Mouse (Mus musculus) intestine, embryonic 16.5 days (tissue): Measurements from ENCODE around the gene Pyurf. TPM values are rescaled to one million over a fixed set of nuclear protein-coding genes. Genes with fewer than 3 reads are reported as not detected.

Experiments used
- ATAC-seq: fragments of 200-750 bp; cut with Nextera tagmentation; 2 replicates; pipeline ENCODE4 v1.8.0; 2017; ENCODE audit warnings: moderate TSS enrichment, moderate library complexity
- H3K27ac ChIP-seq: fragments of 300-500 bp; sonication (generic); 2 replicates; pipeline ENCODE4 v1.5.1; 2014; ENCODE audit warnings: mild to moderate bottlenecking, low read length
- H3K27me3 ChIP-seq: fragments of 300-500 bp; sonication (generic); replicated peaks from 2 replicates; pipeline ENCODE4 v1.6.1; 2014; ENCODE audit warnings: low read length, control low read depth, mixed read lengths; ENCODE audit not compliant: control insufficient read depth, insufficient read depth
- H3K36me3 ChIP-seq: fragments of 300-500 bp; sonication (generic); 2 replicates; pipeline ENCODE4 v1.6.1; 2014; ENCODE audit warnings: low read length, control low read depth; ENCODE audit not compliant: control insufficient read depth, insufficient read depth
- H3K4me1 ChIP-seq: fragments of 300-500 bp; sonication (generic); 2 replicates; pipeline ENCODE4 v1.6.1; 2014; ENCODE audit warnings: low read length, control low read depth, mixed read lengths; ENCODE audit not compliant: control insufficient read depth, insufficient read depth
- H3K4me2 ChIP-seq: fragments of 300-500 bp; sonication (generic); 2 replicates; pipeline ENCODE4 v1.6.1; 2014; ENCODE audit warnings: low read depth, low read length, control low read depth
- H3K4me3 ChIP-seq: fragments of 300-500 bp; sonication (generic); 2 replicates; pipeline ENCODE4 v1.5.1; 2014; ENCODE audit warnings: mild to moderate bottlenecking, low read length
- H3K9ac ChIP-seq: fragments of 300-500 bp; sonication (generic); 2 replicates; pipeline ENCODE4 v1.6.1; 2014; ENCODE audit warnings: low read depth, low read length
- H3K9me3 ChIP-seq: fragments of 300-500 bp; sonication (generic); 2 replicates; pipeline ENCODE4 v1.6.1; 2016; ENCODE audit warnings: low read length, control low read depth; ENCODE audit not compliant: control insufficient read depth
- WGBS: fragments of 180-500 bp; shearing (Covaris S2); extraction: QIAGEN DNeasy Blood & Tissue Kit; methylation state at CpG from one replicate; pipeline ENCODE4 v1.1.7; 2014; 5-methylcytosine and 5-hydroxymethylcytosine counted together
- polyA plus RNA-seq: library from polyadenylated mRNA; unstranded; fragments of >200 nt; fragmentation: Nextera tagmentation; extraction: Ambion mirVana; gene quantifications from 2 replicates; pipeline ENCODE4 v1.2.1, GENCODE M21; 2015

Pyurf gene
- polyA plus RNA-seq: 20.4 and 21.4 TPM in 2 replicates

- peak within 1 kb of the TSS; percentile 84 for H3K4me3 ChIP-seq
- H3K9ac ChIP-seq: peak within 1 kb of the TSS; percentile 93
- peaks cover 6% of the 10 kb centered on the region; the same call in 1 of the 2 replicates for H3K36me3 ChIP-seq
- peak; percentile 99 for ATAC-seq
- peak within 1 kb of the TSS; percentile 99 for H3K27ac ChIP-seq
- H3K4me2 ChIP-seq: peak within 1 kb of the TSS; percentile 83
- WGBS: under 1% methylated on average over 52 of the region's 52 CpGs
- no peaks in the 10 kb centered on the region for H3K27me3 ChIP-seq
- no peaks in the 10 kb centered on the region for H3K9me3 ChIP-seq
- H3K4me1 ChIP-seq: peaks cover 4% of the 10 kb centered on the region
Observed at GRCm38 (mm10) chr6:57691467-57692261, at the start of gene Pyurf. Gene Pyurf (minus strand): TSS chr6:57692078.

- Histone ChIP-seq H3K4me3 (no peak overlapping the region), H3K27me3 (no peaks in the 10 kb centered on the region), H3K4me1 (no peaks in the 10 kb centered on the region), H3K27ac (no peak overlapping the region), H3K36me3 (0 out of 2 replicates have a peak, but pooled peaks cover under 1% of the 10 kb centered on the region), H3K9ac (no peak overlapping the region), H3K4me2 (no peak overlapping the region), H3K9me3 (no peaks in the 10 kb centered on the region)
- ATAC-seq: no peak
- 100% methylated on average over 1 of the region's 1 CpGs for WGBS
Observed at GRCm38 (mm10) chr6:57721347-57721746, 29.5 kb upstream of the Pyurf start.

- H3K36me3 ChIP-seq: 0 out of 2 replicates have a peak, but pooled peaks cover 5% of the 10 kb centered on the region
- no peak overlapping the region for H3K9ac ChIP-seq
- H3K27ac ChIP-seq: no peak overlapping the region
- no peak overlapping the region for H3K4me2 ChIP-seq
- no peak overlapping the region for H3K4me3 ChIP-seq
- 13% methylated on average over 1 of the region's 1 CpGs for WGBS
- no peaks in the 10 kb centered on the region for H3K27me3 ChIP-seq
- no peak for ATAC-seq
- H3K9me3 ChIP-seq: no peaks in the 10 kb centered on the region
- no peaks in the 10 kb centered on the region for H3K4me1 ChIP-seq
Observed at GRCm38 (mm10) chr6:57711726-57712125, 19.8 kb upstream of the Pyurf start.

GRCm38 (mm10) chr6:57706721-57707120 is 14.8 kb upstream of the Pyurf start:
- ATAC-seq: no peak
- Histone ChIP-seq H3K27me3 (no peaks in the 10 kb centered on the region), H3K4me2 (no peak overlapping the region), H3K4me1 (no peaks in the 10 kb centered on the region), H3K27ac (no peak overlapping the region), H3K4me3 (no peak overlapping the region), H3K36me3 (no peaks in the 10 kb centered on the region), H3K9me3 (no peaks in the 10 kb centered on the region), H3K9ac (no peak overlapping the region)
- WGBS: 88% methylated on average over 1 of the region's 1 CpGs

- peak overlapping the region; percentile 80 for H3K4me2 ChIP-seq
- peak; percentile 13 for ATAC-seq
Observed at GRCm38 (mm10) chr6:57703703-57704102, 11.8 kb upstream of the Pyurf start.

GRCm38 (mm10) chr6:57702743-57703499 is 11.0 kb upstream of the Pyurf start:
- Histone ChIP-seq H3K9ac (peak overlapping the region; percentile 91), H3K4me3 (peak overlapping the region; percentile 88), H3K9me3 (no peaks in the 10 kb centered on the region), H3K27me3 (no peaks in the 10 kb centered on the region), H3K36me3 (no peaks in the 10 kb centered on the region), H3K4me2 (peak overlapping the region; percentile 80), H3K27ac (peak overlapping the region; percentile 97), H3K4me1 (no peaks in the 10 kb centered on the region)
- under 1% methylated on average over 59 of the region's 59 CpGs for WGBS
- peak; percentile 100 for ATAC-seq

More at GRCm38 (mm10) chr6:57703703-57704102, 11.8 kb upstream of the Pyurf start:
- no peaks in the 10 kb centered on the region for H3K4me1 ChIP-seq
- 0 out of 2 replicates have a peak overlapping the region, but pooled peaks have one; percentile 97 for H3K27ac ChIP-seq
- no peaks in the 10 kb centered on the region for H3K36me3 ChIP-seq
- H3K4me3 ChIP-seq: peak overlapping the region; percentile 88
- 19% methylated on average over 2 of the region's 2 CpGs for WGBS
- peak overlapping the region; percentile 91 for H3K9ac ChIP-seq
- H3K27me3 ChIP-seq: no peaks in the 10 kb centered on the region
- no peaks in the 10 kb centered on the region for H3K9me3 ChIP-seq

GRCm38 (mm10) chr6:57702376-57702742 is 10.5 kb upstream of the Pyurf start, which contains the start of gene Lancl2:
Gene Lancl2 (plus strand): TSS chr6:57702540.
- H3K4me3 ChIP-seq: peak within 1 kb of the TSS; percentile 88
- 0% methylated on average over 10 of the region's 10 CpGs for WGBS
- ATAC-seq: peak; percentile 29
- H3K9me3 ChIP-seq: no peaks in the 10 kb centered on the region
- H3K4me2 ChIP-seq: peak within 1 kb of the TSS; percentile 80
- H3K9ac ChIP-seq: peak within 1 kb of the TSS; percentile 91
- no peaks in the 10 kb centered on the region for H3K4me1 ChIP-seq
- H3K27ac ChIP-seq: peak within 1 kb of the TSS; percentile 97
- H3K27me3 ChIP-seq: no peaks in the 10 kb centered on the region
- no peaks in the 10 kb centered on the region for H3K36me3 ChIP-seq

GRCm38 (mm10) chr6:57701686-57702085 is 9.8 kb upstream of the Pyurf start:
- Histone ChIP-seq H3K36me3 (no peaks in the 10 kb centered on the region), H3K9ac (no peak overlapping the region), H3K4me3 (no peak overlapping the region), H3K9me3 (no peaks in the 10 kb centered on the region), H3K4me1 (no peaks in the 10 kb centered on the region), H3K4me2 (no peak overlapping the region), H3K27ac (no peak overlapping the region), H3K27me3 (no peaks in the 10 kb centered on the region)
- WGBS: 71% methylated on average over 4 of the region's 4 CpGs
- no peak for ATAC-seq

GRCm38 (mm10) chr6:57693116-57693515 is 1.2 kb upstream of the Pyurf start:
- no peak for ATAC-seq
- no peak overlapping the region for H3K9ac ChIP-seq
- no peaks in the 10 kb centered on the region for H3K9me3 ChIP-seq

More at GRCm38 (mm10) chr6:57693116-57693515, 1.2 kb upstream of the Pyurf start:
- Histone ChIP-seq H3K4me1 (peaks cover 4% of the 10 kb centered on the region), H3K27me3 (no peaks in the 10 kb centered on the region), H3K4me2 (no peak overlapping the region), H3K4me3 (no peak overlapping the region), H3K36me3 (peaks cover 3% of the 10 kb centered on the region; the same call in 1 of the 2 replicates), H3K27ac (no peak overlapping the region)
- 75% methylated on average over 3 of the region's 3 CpGs for WGBS
